Mouse (Mus musculus) forebrain, embryonic 16.5 days (tissue): ENCODE measurements around the gene Phf23. TPM values are rescaled to one million over a fixed set of nuclear protein-coding genes. Genes with fewer than 3 reads are reported as not detected.

Experiments used
- ATAC-seq: fragments of 200-750 bp; cut with Nextera tagmentation; 2 replicates; pipeline ENCODE4 v1.8.0; 2017; ENCODE audit warnings: mild to moderate bottlenecking, moderate library complexity
- H3K27ac ChIP-seq: fragments of 300-500 bp; sonication (generic); 2 replicates; pipeline ENCODE4 v1.5.1; 2014; ENCODE audit warnings: low read length, control low read depth
- H3K27me3 ChIP-seq: fragments of 300-500 bp; sonication (generic); replicated peaks from 2 replicates; pipeline ENCODE4 v1.6.1; 2014; ENCODE audit warnings: low read length; ENCODE audit not compliant: control insufficient read depth, insufficient read depth
- H3K36me3 ChIP-seq: fragments of 300-500 bp; sonication (generic); 2 replicates; pipeline ENCODE4 v1.6.1; 2014; ENCODE audit not compliant: control insufficient read depth, insufficient read depth
- H3K4me1 ChIP-seq: fragments of 300-500 bp; sonication (generic); replicated peaks from 2 replicates; pipeline ENCODE4 v1.6.1; 2014; ENCODE audit warnings: low read length; ENCODE audit not compliant: control insufficient read depth, insufficient read depth
- H3K4me2 ChIP-seq: fragments of 300-500 bp; sonication (generic); 2 replicates; pipeline ENCODE4 v1.6.1; 2014; ENCODE audit warnings: mild to moderate bottlenecking, low read length, control low read depth
- H3K4me3 ChIP-seq: fragments of 300-500 bp; sonication (generic); replicated peaks from 2 replicates; pipeline ENCODE4 v1.5.1; 2014; ENCODE audit warnings: mild to moderate bottlenecking, low read length, control low read depth
- H3K9ac ChIP-seq: fragments of 300-500 bp; sonication (generic); replicated peaks from 2 replicates; pipeline ENCODE4 v1.6.1; 2014; ENCODE audit warnings: low read depth, low read length, control low read depth
- H3K9me3 ChIP-seq: fragments of 300-500 bp; sonication (generic); 2 replicates; pipeline ENCODE4 v1.6.1; 2016; ENCODE audit warnings: low read length; ENCODE audit not compliant: control insufficient read depth
- WGBS: fragments of 180-500 bp; shearing (Covaris S2); extraction: QIAGEN DNeasy Blood & Tissue Kit; methylation state at CpG from one replicate; pipeline ENCODE4 v1.1.7; 2014; 5-methylcytosine and 5-hydroxymethylcytosine counted together
- polyA plus RNA-seq: library from polyadenylated mRNA; unstranded; fragments of >200 nt; fragmentation: Nextera tagmentation; extraction: Ambion mirVana; gene quantifications from 2 replicates; pipeline ENCODE4 v1.2.1, GENCODE M21; 2015

Phf23 gene
- polyA plus RNA-seq, 1 experiment from 2014 or later, result 63.7 TPM

- no peaks in the 10 kb centered on the region for H3K27me3 ChIP-seq
- peaks cover 90% of the 10 kb centered on the region for H3K4me1 ChIP-seq
- no peaks in the 10 kb centered on the region for H3K36me3 ChIP-seq
- peak overlapping the region; percentile 66 for H3K4me2 ChIP-seq
- H3K9ac ChIP-seq, result peak overlapping the region; percentile 52
- 14% methylated on average over 6 of the region's 6 CpGs for WGBS
- H3K27ac ChIP-seq, result peak overlapping the region; percentile 71
- no peak for ATAC-seq
- H3K4me3 ChIP-seq, result peak overlapping the region; percentile 41
- H3K9me3 ChIP-seq, result no peaks in the 10 kb centered on the region
These were observed 28.6 kb downstream of the Phf23 start for GRCm38 (mm10) chr11:70024151-70024514.

DNA sequence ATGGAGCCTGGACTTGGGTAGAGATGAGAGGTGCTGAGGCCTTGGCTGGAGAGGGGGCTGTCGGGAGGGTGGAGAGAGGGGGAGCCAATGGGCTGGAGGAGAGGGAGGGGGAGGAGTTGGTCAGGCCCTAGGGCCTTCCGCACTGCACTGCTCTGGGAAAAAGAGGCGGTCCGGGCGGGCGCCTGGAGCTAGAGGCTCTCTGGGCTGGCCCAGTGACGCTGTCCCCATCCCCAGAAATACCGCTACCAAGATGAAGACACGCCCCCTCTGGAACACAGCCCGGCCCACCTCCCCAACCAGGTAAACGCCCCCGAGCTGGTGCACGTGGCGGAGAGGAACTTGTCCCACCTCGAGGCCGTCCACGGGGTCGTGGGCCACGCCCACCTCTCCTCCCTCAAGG lies 31.1 kb downstream of the Phf23 start:
- 0% methylated on average over 18 of the region's 19 CpGs for WGBS
- Histone ChIP-seq H3K9ac (peak overlapping the region; percentile 4; the same call in 1 of the 2 replicates), H3K27ac (peak overlapping the region; percentile 96), H3K4me2 (peak overlapping the region; percentile 48), H3K4me3 (0 out of 2 replicates have a peak overlapping the region, but pooled peaks have one; percentile 21), H3K4me1 (peaks cover 93% of the 10 kb centered on the region), H3K36me3 (peaks cover 7% of the 10 kb centered on the region), H3K9me3 (no peaks in the 10 kb centered on the region), H3K27me3 (no peaks in the 10 kb centered on the region)
- no peak for ATAC-seq

- Histone ChIP-seq H3K4me2 (no peak overlapping the region; the same call in none of the 2 replicates), H3K36me3 (peaks cover 13% of the 10 kb centered on the region), H3K9me3 (no peaks in the 10 kb centered on the region), H3K27me3 (no peaks in the 10 kb centered on the region), H3K4me3 (no peak overlapping the region), H3K27ac (peak overlapping the region; percentile 96), H3K4me1 (peaks cover 86% of the 10 kb centered on the region), H3K9ac (peak overlapping the region; percentile 4)
- no peak for ATAC-seq
- 29% methylated on average over 9 of the region's 9 CpGs for WGBS
These were observed 31.8 kb downstream of the Phf23 start for GRCm38 (mm10) chr11:70027397-70027796.

DNA sequence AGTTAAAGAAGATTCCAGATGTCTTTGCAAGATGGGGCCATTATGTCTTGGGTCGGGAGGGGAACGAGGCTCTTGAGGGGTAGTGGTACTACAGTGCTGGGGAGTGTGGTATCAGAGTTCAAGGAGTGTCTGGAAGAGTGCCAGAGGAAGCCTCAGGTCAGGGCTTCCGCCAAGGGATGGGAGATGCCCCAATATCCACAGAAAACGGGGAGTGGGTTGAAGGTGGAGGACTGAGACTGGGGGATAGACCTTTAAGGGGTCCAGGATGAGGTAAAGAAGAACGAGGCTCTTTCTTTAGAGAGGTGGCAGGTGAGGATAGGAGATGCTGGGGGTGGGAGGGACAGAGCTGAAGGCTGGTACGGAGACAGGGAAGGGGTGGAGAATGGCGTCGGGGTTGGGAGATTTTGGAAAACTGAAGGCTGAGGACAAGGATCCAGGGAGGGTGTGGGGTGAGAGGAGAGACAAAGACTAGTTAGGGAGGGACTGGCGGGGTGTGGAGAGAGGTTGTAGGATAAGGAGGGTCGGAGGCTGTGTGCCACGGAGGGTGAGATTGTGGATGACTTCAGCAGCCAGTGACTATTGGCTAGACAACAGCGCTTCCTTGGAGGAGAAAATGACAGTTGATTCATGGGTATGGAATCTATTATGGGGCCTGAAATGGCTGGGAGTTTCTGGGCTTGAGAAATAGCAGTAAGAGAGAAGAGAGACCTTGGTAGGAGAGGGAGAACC lies 33.0 kb downstream of the Phf23 start:
- Histone ChIP-seq H3K36me3 (peaks cover 20% of the 10 kb centered on the region), H3K9me3 (no peaks in the 10 kb centered on the region), H3K27ac (peak overlapping the region; percentile 96), H3K4me3 (peak overlapping the region; percentile 35), H3K4me1 (peaks cover 75% of the 10 kb centered on the region), H3K4me2 (peak overlapping the region; percentile 71), H3K27me3 (no peaks in the 10 kb centered on the region), H3K9ac (peak overlapping the region; percentile 33)
- 0 out of 2 replicates have a peak, but pooled peaks have one; percentile 1 for ATAC-seq
- WGBS, result 21% methylated on average over 12 of the region's 12 CpGs

GRCm38 (mm10) chr11:70029130-70029801 lies 33.7 kb downstream of the Phf23 start:
- H3K9me3 ChIP-seq, result no peaks in the 10 kb centered on the region
- WGBS, result 0% methylated on average over 20 of the region's 20 CpGs
- peaks cover 68% of the 10 kb centered on the region for H3K4me1 ChIP-seq
- no peaks in the 10 kb centered on the region for H3K27me3 ChIP-seq
- H3K4me3 ChIP-seq, result peak overlapping the region; percentile 35
- H3K36me3 ChIP-seq, result peaks cover 21% of the 10 kb centered on the region
- peak overlapping the region; percentile 71 for H3K4me2 ChIP-seq
- ATAC-seq, result peak; percentile 92
- H3K27ac ChIP-seq, result peak overlapping the region; percentile 96
- H3K9ac ChIP-seq, result peak overlapping the region; percentile 33

GRCm38 (mm10) chr11:70029829-70030550 lies 34.4 kb downstream of the Phf23 start:
- Histone ChIP-seq H3K4me2 (peak overlapping the region; percentile 71), H3K4me1 (peaks cover 60% of the 10 kb centered on the region), H3K9ac (peak overlapping the region; percentile 43), H3K36me3 (peaks cover 21% of the 10 kb centered on the region), H3K27ac (peak overlapping the region; percentile 96), H3K27me3 (no peaks in the 10 kb centered on the region), H3K9me3 (no peaks in the 10 kb centered on the region), H3K4me3 (peak overlapping the region; percentile 35)
- 11% methylated on average over 11 of the region's 11 CpGs for WGBS
- peak; percentile 67 for ATAC-seq

DNA sequence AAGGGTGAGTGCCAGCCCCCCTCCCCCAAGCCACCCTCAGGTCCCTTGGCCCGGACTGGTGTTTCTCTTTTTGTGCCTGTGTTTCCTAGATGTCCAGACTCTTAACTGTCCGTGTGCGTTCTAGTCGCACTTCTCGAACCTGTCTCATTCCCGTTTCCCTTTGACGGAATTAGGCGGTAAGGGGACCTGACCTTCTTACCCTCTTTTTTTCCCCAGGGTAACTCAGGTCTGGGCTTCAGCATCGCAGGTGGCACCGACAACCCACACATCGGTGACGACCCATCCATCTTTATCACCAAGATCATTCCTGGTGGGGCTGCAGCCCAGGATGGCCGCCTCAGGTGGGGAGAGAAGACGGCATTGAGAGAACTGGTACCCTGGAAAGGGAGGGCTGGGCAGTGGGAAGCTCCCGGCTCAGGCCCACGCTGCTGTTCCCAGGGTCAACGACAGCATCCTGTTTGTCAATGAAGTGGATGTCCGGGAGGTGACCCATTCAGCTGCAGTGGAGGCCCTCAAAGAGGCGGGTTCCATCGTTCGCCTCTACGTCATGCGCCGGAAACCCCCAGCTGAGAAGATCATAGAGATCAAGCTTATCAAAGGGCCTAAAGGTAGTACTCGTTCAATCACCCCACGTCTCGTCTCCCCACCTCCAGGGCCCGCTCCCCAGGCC lies 35.2 kb downstream of the Phf23 start:
- Histone ChIP-seq H3K4me3 (peak overlapping the region; percentile 35), H3K4me2 (peak overlapping the region; percentile 71), H3K4me1 (peaks cover 54% of the 10 kb centered on the region), H3K9ac (peak overlapping the region; percentile 43), H3K9me3 (no peaks in the 10 kb centered on the region), H3K36me3 (peaks cover 21% of the 10 kb centered on the region), H3K27me3 (no peaks in the 10 kb centered on the region), H3K27ac (peak overlapping the region; percentile 96)
- WGBS, result 94% methylated on average over 28 of the region's 28 CpGs
- no peak for ATAC-seq

DNA sequence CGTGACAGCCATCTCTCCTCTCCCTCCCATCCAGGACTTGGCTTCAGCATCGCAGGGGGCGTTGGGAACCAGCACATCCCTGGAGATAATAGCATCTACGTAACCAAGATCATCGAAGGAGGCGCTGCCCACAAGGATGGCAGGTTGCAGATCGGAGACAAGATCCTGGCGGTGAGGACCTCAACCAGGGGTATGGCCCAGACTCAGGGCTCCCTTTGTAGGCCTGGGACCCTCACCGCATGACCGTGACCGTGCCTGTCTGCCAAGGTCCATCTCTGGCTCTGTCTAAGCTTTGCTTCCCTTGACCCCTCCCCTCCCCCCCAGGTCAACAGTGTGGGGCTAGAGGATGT lies 35.7 kb downstream of the Phf23 start:
- Histone ChIP-seq H3K27ac (no peak overlapping the region), H3K4me3 (no peak overlapping the region), H3K4me1 (peaks cover 49% of the 10 kb centered on the region), H3K4me2 (no peak overlapping the region), H3K36me3 (peaks cover 21% of the 10 kb centered on the region), H3K9me3 (no peaks in the 10 kb centered on the region), H3K27me3 (no peaks in the 10 kb centered on the region), H3K9ac (no peak overlapping the region)
- WGBS, result 98% methylated on average over 11 of the region's 11 CpGs
- ATAC-seq, result no peak

DNA sequence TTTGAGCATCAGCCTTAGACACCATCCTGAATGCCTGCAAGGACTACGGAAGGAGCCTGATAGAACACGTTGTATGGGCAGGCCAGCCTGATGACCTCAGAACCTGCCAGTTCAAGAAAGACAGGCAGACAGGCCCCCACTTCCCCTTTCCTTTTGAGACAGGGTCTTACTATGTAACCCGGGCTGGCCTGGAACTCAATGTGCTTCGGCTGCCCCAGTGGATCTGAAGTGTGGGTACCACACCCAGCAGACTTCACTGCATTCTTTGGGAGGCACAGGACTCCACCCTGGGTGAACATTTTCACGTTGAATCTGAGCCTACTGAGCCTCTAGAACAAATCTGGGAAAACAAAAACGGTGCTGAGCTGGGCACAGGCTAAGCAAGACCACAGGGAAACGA lies 42.6 kb downstream of the Phf23 start:
- no peak for ATAC-seq
- Histone ChIP-seq H3K4me3 (no peak overlapping the region), H3K27ac (no peak overlapping the region), H3K9ac (no peak overlapping the region), H3K9me3 (no peaks in the 10 kb centered on the region), H3K27me3 (no peaks in the 10 kb centered on the region), H3K4me1 (no peaks in the 10 kb centered on the region; the same call in 1 of the 2 replicates), H3K36me3 (peaks cover 25% of the 10 kb centered on the region), H3K4me2 (no peak overlapping the region)
- 84% methylated on average over 7 of the region's 7 CpGs for WGBS
